Mouse (Mus musculus): ENCODE measurements around the gene Kcnip1. TPM values are rescaled to one million over a fixed set of nuclear protein-coding genes. Genes with fewer than 3 reads are reported as not detected.

Kcnip1 gene
- polyA plus RNA-seq, 1 experiment from 2014 or later = not detected

- 77% methylated on average over 4 of the region's 4 CpGs for WGBS (ENCODE audit: missing documents)
- H3K36me3 ChIP-seq (ENCODE audit: inconsistent target) = no peaks in the 10 kb centered on the region
- no peak overlapping the region for H3K27ac ChIP-seq
- H3K79me2 ChIP-seq (ENCODE audit: inconsistent target) = no peaks in the 10 kb centered on the region
- H3K4me3 ChIP-seq (ENCODE audit: inconsistent target) = no peak overlapping the region
These were observed 212.7 kb downstream of the Kcnip1 start for GRCm38 (mm10) chr11:33780263-33780662.

- H3K36me3 ChIP-seq (ENCODE audit: inconsistent target) = no peaks in the 10 kb centered on the region
- H3K79me2 ChIP-seq (ENCODE audit: inconsistent target) = no peaks in the 10 kb centered on the region
- H3K4me3 ChIP-seq (ENCODE audit: inconsistent target) = no peak overlapping the region
- no peak overlapping the region for H3K27ac ChIP-seq
- WGBS (ENCODE audit: missing documents) = 87% methylated on average over 5 of the region's 5 CpGs
These were observed 220.3 kb downstream of the Kcnip1 start for GRCm38 (mm10) chr11:33772615-33773141.

DNA sequence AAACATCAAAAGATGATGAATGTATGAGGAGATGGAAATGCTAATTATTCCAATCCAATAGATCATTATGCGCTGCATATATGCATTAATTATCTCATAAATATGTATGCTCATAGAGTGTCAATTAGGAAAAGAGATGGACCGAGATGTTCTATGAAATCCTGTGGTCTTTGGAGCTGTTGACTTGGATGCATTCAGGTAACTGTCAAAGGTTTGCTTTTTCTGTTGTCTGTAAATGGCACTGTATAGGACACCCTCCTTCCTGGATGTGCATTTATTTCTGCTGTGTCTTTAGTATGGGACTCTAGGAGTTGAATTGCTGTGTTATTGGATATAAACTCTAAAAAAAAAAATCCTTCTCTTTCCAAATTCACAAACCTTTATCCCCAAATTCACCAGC lies 220.9 kb downstream of the Kcnip1 start:
- WGBS (ENCODE audit: missing documents) = 86% methylated on average over 2 of the region's 2 CpGs
- no peaks in the 10 kb centered on the region for H3K79me2 ChIP-seq (ENCODE audit: inconsistent target)
- no peaks in the 10 kb centered on the region for H3K36me3 ChIP-seq (ENCODE audit: inconsistent target)
- no peak overlapping the region for H3K4me3 ChIP-seq (ENCODE audit: inconsistent target)
- H3K27ac ChIP-seq = no peak overlapping the region

GRCm38 (mm10) chr11:33766976-33767938 lies 225.7 kb downstream of the Kcnip1 start:
- 68% methylated on average over 9 of the region's 9 CpGs for WGBS (ENCODE audit: missing documents)
- no peak overlapping the region for H3K27ac ChIP-seq
- H3K79me2 ChIP-seq (ENCODE audit: inconsistent target) = no peaks in the 10 kb centered on the region
- H3K36me3 ChIP-seq (ENCODE audit: inconsistent target) = no peaks in the 10 kb centered on the region
- no peak overlapping the region for H3K4me3 ChIP-seq (ENCODE audit: inconsistent target)

GRCm38 (mm10) chr11:33761201-33761755 lies 231.7 kb downstream of the Kcnip1 start:
- 91% methylated on average over 16 of the region's 16 CpGs for WGBS (ENCODE audit: missing documents)
- H3K4me3 ChIP-seq (ENCODE audit: inconsistent target) = no peak overlapping the region
- no peak overlapping the region for H3K27ac ChIP-seq
- H3K79me2 ChIP-seq (ENCODE audit: inconsistent target) = no peaks in the 10 kb centered on the region
- no peaks in the 10 kb centered on the region for H3K36me3 ChIP-seq (ENCODE audit: inconsistent target)

DNA sequence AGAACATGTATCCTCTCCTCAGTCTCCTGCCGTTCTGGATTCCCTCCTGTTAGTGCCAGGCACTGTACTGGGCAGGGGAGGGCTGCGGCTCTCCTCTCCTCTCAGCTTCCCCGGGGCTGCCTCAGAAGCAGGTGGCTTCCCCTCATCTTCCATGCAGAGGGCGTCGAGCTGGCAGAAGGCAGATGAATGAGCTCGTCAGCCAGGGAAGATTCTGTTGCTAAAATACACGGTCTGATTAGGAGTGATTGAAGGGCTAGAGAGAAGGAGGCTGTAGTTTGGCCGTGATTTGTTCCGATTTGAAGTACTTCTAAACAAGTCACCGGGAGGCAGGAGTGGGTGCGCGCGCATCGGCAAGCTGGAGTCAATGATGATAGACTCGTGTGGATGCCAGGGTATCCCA lies 236.3 kb downstream of the Kcnip1 start:
- WGBS (ENCODE audit: missing documents) = 85% methylated on average over 15 of the region's 15 CpGs
- Histone ChIP-seq H3K4me3 (ENCODE audit: inconsistent target) (no peak overlapping the region), H3K27ac (no peak overlapping the region), H3K36me3 (ENCODE audit: inconsistent target) (no peaks in the 10 kb centered on the region), H3K79me2 (ENCODE audit: inconsistent target) (no peaks in the 10 kb centered on the region)

DNA sequence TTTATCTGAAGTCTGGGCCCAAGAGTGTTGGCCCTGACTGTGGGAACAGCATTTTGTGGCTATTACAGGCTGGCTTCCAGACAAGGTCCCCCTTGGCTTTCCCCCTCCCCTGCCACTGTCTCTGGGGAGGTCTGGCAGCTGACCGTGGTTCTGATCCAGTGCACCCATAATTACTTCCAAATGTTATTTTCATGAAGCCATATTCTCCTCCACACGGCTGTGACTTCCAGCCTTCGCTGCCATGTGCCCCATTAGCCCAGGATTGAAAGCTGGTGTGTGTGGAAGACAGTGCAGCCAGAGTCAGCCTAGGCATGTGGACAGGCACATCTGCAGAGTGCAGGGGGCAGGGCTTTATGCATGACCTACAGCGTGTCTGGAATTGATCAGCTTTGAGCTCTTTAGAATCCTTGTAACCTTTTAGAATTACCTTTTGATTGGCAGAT lies 240.5 kb downstream of the Kcnip1 start:
- 81% methylated on average over 4 of the region's 4 CpGs for WGBS (ENCODE audit: missing documents)
- Histone ChIP-seq H3K27ac (no peak overlapping the region), H3K4me3 (ENCODE audit: inconsistent target) (no peak overlapping the region), H3K79me2 (ENCODE audit: inconsistent target) (no peaks in the 10 kb centered on the region), H3K36me3 (ENCODE audit: inconsistent target) (no peaks in the 10 kb centered on the region)

- Histone ChIP-seq H3K27ac (no peak overlapping the region), H3K79me2 (ENCODE audit: inconsistent target) (no peaks in the 10 kb centered on the region), H3K4me3 (ENCODE audit: inconsistent target) (no peak overlapping the region), H3K36me3 (ENCODE audit: inconsistent target) (no peaks in the 10 kb centered on the region)
- 87% methylated on average over 5 of the region's 6 CpGs for WGBS (ENCODE audit: missing documents)
These were observed 241.4 kb downstream of the Kcnip1 start for GRCm38 (mm10) chr11:33751503-33751902.

GRCm38 (mm10) chr11:33749979-33750378 lies 243.0 kb downstream of the Kcnip1 start:
- H3K36me3 ChIP-seq (ENCODE audit: inconsistent target) = no peaks in the 10 kb centered on the region
- WGBS (ENCODE audit: missing documents) = 92% methylated on average over 4 of the region's 4 CpGs
- no peaks in the 10 kb centered on the region for H3K79me2 ChIP-seq (ENCODE audit: inconsistent target)
- no peak overlapping the region for H3K4me3 ChIP-seq (ENCODE audit: inconsistent target)
- no peak overlapping the region for H3K27ac ChIP-seq

- Histone ChIP-seq H3K79me2 (ENCODE audit: inconsistent target) (no peaks in the 10 kb centered on the region), H3K36me3 (ENCODE audit: inconsistent target) (no peaks in the 10 kb centered on the region), H3K27ac (no peak overlapping the region), H3K4me3 (ENCODE audit: inconsistent target) (no peak overlapping the region)
- WGBS (ENCODE audit: missing documents) = 96% methylated on average over 11 of the region's 12 CpGs
These were observed 243.5 kb downstream of the Kcnip1 start for GRCm38 (mm10) chr11:33749408-33749807.

GRCm38 (mm10) chr11:33748754-33749153 lies 244.2 kb downstream of the Kcnip1 start:
- H3K79me2 ChIP-seq (ENCODE audit: inconsistent target) = no peaks in the 10 kb centered on the region
- no peaks in the 10 kb centered on the region for H3K36me3 ChIP-seq (ENCODE audit: inconsistent target)
- WGBS (ENCODE audit: missing documents) = 82% methylated on average over 5 of the region's 5 CpGs
- H3K27ac ChIP-seq = no peak overlapping the region
- no peak overlapping the region for H3K4me3 ChIP-seq (ENCODE audit: inconsistent target)

DNA sequence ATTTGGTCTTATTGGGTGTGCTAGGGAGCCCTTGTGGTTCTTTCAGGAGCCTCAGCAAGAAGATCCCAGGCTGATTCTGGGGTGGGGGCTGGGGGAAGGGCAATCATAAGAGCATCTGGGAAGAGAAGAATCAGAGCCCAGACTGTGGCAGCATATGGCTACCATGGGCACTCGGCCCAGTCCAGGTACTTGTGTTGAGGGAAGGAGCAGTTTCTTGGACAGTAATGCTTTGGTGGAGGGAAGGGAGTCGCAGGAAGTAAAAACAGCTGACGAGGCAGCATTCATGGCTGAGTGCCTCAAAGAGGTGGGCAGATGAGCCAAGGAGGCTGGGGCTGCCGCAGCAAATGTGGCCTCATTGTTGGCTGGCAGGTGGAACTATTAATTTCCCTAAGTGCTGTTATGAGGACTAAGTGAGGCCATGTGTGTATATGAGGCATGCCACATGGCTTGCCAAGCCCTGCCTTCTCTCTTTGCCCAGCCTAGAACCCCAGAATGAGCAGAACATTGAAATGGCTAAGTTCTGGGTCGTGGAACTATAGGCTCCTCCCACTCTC lies 245.5 kb downstream of the Kcnip1 start:
- WGBS (ENCODE audit: missing documents) = 69% methylated on average over 5 of the region's 5 CpGs
- Histone ChIP-seq H3K36me3 (ENCODE audit: inconsistent target) (no peaks in the 10 kb centered on the region), H3K79me2 (ENCODE audit: inconsistent target) (no peaks in the 10 kb centered on the region), H3K27ac (no peak overlapping the region), H3K4me3 (ENCODE audit: inconsistent target) (no peak overlapping the region)

- WGBS (ENCODE audit: missing documents) = 85% methylated on average over 3 of the region's 3 CpGs
- no peaks in the 10 kb centered on the region for H3K36me3 ChIP-seq (ENCODE audit: inconsistent target)
- no peak overlapping the region for H3K27ac ChIP-seq
- no peak overlapping the region for H3K4me3 ChIP-seq (ENCODE audit: inconsistent target)
- H3K79me2 ChIP-seq (ENCODE audit: inconsistent target) = no peaks in the 10 kb centered on the region
These were observed 246.6 kb downstream of the Kcnip1 start for GRCm38 (mm10) chr11:33746402-33746801.

DNA sequence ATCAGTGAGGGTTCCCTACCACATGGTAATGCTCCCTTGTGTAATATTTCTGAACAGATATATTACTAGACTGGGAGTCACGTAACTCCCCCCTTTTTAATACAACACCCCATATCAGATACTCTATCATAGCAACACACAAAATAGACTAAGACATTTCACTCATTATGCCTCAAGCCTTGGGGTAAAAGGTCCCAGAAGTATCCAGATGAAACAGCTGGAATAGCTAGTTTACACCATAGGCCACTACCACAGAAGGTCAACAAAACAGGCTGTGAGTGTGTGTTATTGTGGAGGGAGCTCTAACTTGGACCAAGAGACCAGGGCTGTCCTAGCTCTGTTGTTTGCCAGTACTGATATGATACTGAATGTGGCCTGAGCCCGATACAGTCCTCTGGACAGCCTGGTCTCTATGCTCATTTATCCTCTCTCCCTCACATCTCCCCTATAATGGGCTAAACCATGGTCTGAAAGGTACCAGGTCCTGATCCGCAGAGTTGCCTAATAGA lies 247.1 kb downstream of the Kcnip1 start:
- Histone ChIP-seq H3K36me3 (ENCODE audit: inconsistent target) (no peaks in the 10 kb centered on the region), H3K4me3 (ENCODE audit: inconsistent target) (no peak overlapping the region), H3K27ac (no peak overlapping the region), H3K79me2 (ENCODE audit: inconsistent target) (no peaks in the 10 kb centered on the region)
- WGBS (ENCODE audit: missing documents) = 93% methylated on average over 3 of the region's 3 CpGs

DNA sequence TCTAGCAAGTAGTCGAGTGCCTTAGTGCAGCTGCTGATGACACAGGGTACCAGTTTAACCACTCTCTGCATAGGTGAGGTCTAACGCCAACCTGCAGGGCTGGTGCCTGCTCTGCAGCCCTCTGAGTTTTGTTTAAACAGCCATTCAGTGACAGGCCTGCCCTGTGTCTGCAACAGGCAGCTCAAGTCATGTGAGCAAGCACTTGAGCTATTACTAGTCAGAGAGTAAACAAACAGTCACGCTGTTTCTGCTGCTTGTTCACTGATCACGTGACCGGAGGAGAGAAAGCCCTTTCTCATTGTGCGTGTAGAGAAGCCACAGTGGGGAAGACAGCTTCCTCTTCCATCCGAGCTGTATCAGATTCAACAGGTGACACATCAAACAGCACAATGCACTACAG lies 248.5 kb downstream of the Kcnip1 start:
- no peak overlapping the region for H3K27ac ChIP-seq
- WGBS (ENCODE audit: missing documents) = 33% methylated on average over 7 of the region's 7 CpGs
- H3K79me2 ChIP-seq (ENCODE audit: inconsistent target) = no peaks in the 10 kb centered on the region
- no peak overlapping the region for H3K4me3 ChIP-seq (ENCODE audit: inconsistent target)
- no peaks in the 10 kb centered on the region for H3K36me3 ChIP-seq (ENCODE audit: inconsistent target)
